Mouse (Mus musculus) thymus, postnatal 25 days (tissue): ENCODE results near the gene Lat.
A peak's percentile ranks its signal among the peaks of the same experiment; 100 is the strongest.
"Not testable (repeated sequence)": the region's sequence is repeated elsewhere in the genome, so short reads cannot be mapped to it uniquely, and the experiment has no call there.

ENCODE experiments used
- DNase-seq: peaks from one replicate; pipeline ENCODE4 v3.0.0; 2022

Gene Lat

GRCm38 (mm10) chr7:126329907-126330645, 39.3 kb downstream of the Lat start:
- DNase-seq = peak; percentile 43

GRCm38 (mm10) chr7:126328848-126329247, 40.5 kb downstream of the Lat start:
- DNase-seq = not testable (repeated sequence)

- not testable (repeated sequence) for DNase-seq
These were observed 43.6 kb downstream of the Lat start for GRCm38 (mm10) chr7:126325576-126326273.

GRCm38 (mm10) chr7:126324791-126325190, 44.6 kb downstream of the Lat start:
- DNase-seq = no peak

GRCm38 (mm10) chr7:126323729-126324128, 45.6 kb downstream of the Lat start:
- peak; percentile 89 for DNase-seq

- no peak for DNase-seq
These were observed 55.1 kb downstream of the Lat start for GRCm38 (mm10) chr7:126314273-126314672.
